Mouse (Mus musculus): Measurements from ENCODE around the gene Slc1a1. TPM values are rescaled to one million over a fixed set of nuclear protein-coding genes. Genes with fewer than 3 reads are reported as not detected.

Gene Slc1a1
- polyA plus RNA-seq (2014; fragmentation: Nextera tagmentation; extraction: Ambion mirVana), result 1.5 and 1.7 TPM in 2 replicates

- WGBS, result under 1% methylated on average over 68 of the region's 68 CpGs
- H3K9ac ChIP-seq (ENCODE audit: low read length), result peak within 1 kb of the TSS; percentile 52
- H3K4me2 ChIP-seq (ENCODE audit: low read depth), result peak within 1 kb of the TSS; percentile 97
- H3K27ac ChIP-seq (ENCODE audit: low read depth, low read length), result no peak within 1 kb of the TSS
- H3K9me3 ChIP-seq (ENCODE audit: control insufficient read depth, low read length), result no peaks in the 10 kb centered on the region
- DNase-seq (ENCODE audit: low spot score) (peak; percentile 82), ATAC-seq (ENCODE audit: insufficient read depth, low FRiP score, low TSS enrichment) (peak; percentile 76)
- peak within 1 kb of the TSS; percentile 55 for H3K4me3 ChIP-seq (ENCODE audit: low read depth, low read length)
- peaks cover 10% of the 10 kb centered on the region; the same call in 1 of the 2 replicates for H3K27me3 ChIP-seq (ENCODE audit: control insufficient read depth, insufficient read depth, low read length)
- H3K36me3 ChIP-seq (ENCODE audit: control insufficient read depth, insufficient read depth, low read length), result no peaks in the 10 kb centered on the region
- H3K4me1 ChIP-seq (ENCODE audit: control insufficient read depth, insufficient read depth, low read length), result peaks cover 5% of the 10 kb centered on the region
Measured at GRCm38 (mm10) chr19:28834798-28835499, at the start of gene Slc1a1. Gene Slc1a1, plus strand, starts transcription at chr19:28835049.

GRCm38 (mm10) chr19:28790196-28790595, 44.7 kb upstream of the Slc1a1 start:
- Histone ChIP-seq H3K36me3 (ENCODE audit: control insufficient read depth, insufficient read depth, low read length) (no peaks in the 10 kb centered on the region), H3K4me2 (ENCODE audit: low read depth) (no peak overlapping the region), H3K27me3 (ENCODE audit: control insufficient read depth, insufficient read depth, low read length) (no peaks in the 10 kb centered on the region), H3K4me3 (ENCODE audit: low read depth, low read length) (no peak overlapping the region), H3K27ac (ENCODE audit: low read depth, low read length) (no peak overlapping the region), H3K9me3 (ENCODE audit: control insufficient read depth, low read length) (no peaks in the 10 kb centered on the region), H3K9ac (ENCODE audit: low read length) (no peak overlapping the region), H3K4me1 (ENCODE audit: control insufficient read depth, insufficient read depth, low read length) (no peaks in the 10 kb centered on the region)
- ATAC-seq (ENCODE audit: insufficient read depth, low FRiP score, low TSS enrichment) (no peak), DNase-seq (ENCODE audit: low spot score) (no peak)
- WGBS, result 81% methylated on average over 1 of the region's 1 CpGs

- Histone ChIP-seq H3K27ac (ENCODE audit: low read depth, low read length) (no peak overlapping the region), H3K4me1 (ENCODE audit: control insufficient read depth, insufficient read depth, low read length) (no peaks in the 10 kb centered on the region), H3K9me3 (ENCODE audit: control insufficient read depth, low read length) (no peaks in the 10 kb centered on the region), H3K27me3 (ENCODE audit: control insufficient read depth, insufficient read depth, low read length) (no peaks in the 10 kb centered on the region), H3K4me2 (ENCODE audit: low read depth) (no peak overlapping the region), H3K9ac (ENCODE audit: low read length) (no peak overlapping the region), H3K4me3 (ENCODE audit: low read depth, low read length) (no peak overlapping the region), H3K36me3 (ENCODE audit: control insufficient read depth, insufficient read depth, low read length) (no peaks in the 10 kb centered on the region)
- DNase-seq (ENCODE audit: low spot score) (no peak), ATAC-seq (ENCODE audit: insufficient read depth, low FRiP score, low TSS enrichment) (no peak)
- WGBS, result 88% methylated on average over 2 of the region's 2 CpGs
Measured at GRCm38 (mm10) chr19:28793307-28793706, 41.5 kb upstream of the Slc1a1 start.

GRCm38 (mm10) chr19:28796146-28796848, 38.6 kb upstream of the Slc1a1 start:
- DNase-seq (ENCODE audit: low spot score) (no peak), ATAC-seq (ENCODE audit: insufficient read depth, low FRiP score, low TSS enrichment) (no peak)
- no peak overlapping the region for H3K4me2 ChIP-seq (ENCODE audit: low read depth)
- WGBS, result 70% methylated on average over 5 of the region's 5 CpGs
- H3K27me3 ChIP-seq (ENCODE audit: control insufficient read depth, insufficient read depth, low read length), result no peaks in the 10 kb centered on the region
- H3K27ac ChIP-seq (ENCODE audit: low read depth, low read length), result no peak overlapping the region
- H3K9me3 ChIP-seq (ENCODE audit: control insufficient read depth, low read length), result no peaks in the 10 kb centered on the region
- no peaks in the 10 kb centered on the region for H3K36me3 ChIP-seq (ENCODE audit: control insufficient read depth, insufficient read depth, low read length)
- H3K4me1 ChIP-seq (ENCODE audit: control insufficient read depth, insufficient read depth, low read length), result no peaks in the 10 kb centered on the region
- H3K4me3 ChIP-seq (ENCODE audit: low read depth, low read length), result no peak overlapping the region
- no peak overlapping the region for H3K9ac ChIP-seq (ENCODE audit: low read length)

GRCm38 (mm10) chr19:28796966-28797365, 37.9 kb upstream of the Slc1a1 start:
- Histone ChIP-seq H3K4me1 (ENCODE audit: control insufficient read depth, insufficient read depth, low read length) (no peaks in the 10 kb centered on the region), H3K27me3 (ENCODE audit: control insufficient read depth, insufficient read depth, low read length) (no peaks in the 10 kb centered on the region), H3K4me2 (ENCODE audit: low read depth) (no peak overlapping the region), H3K4me3 (ENCODE audit: low read depth, low read length) (no peak overlapping the region), H3K27ac (ENCODE audit: low read depth, low read length) (no peak overlapping the region), H3K9ac (ENCODE audit: low read length) (no peak overlapping the region), H3K9me3 (ENCODE audit: control insufficient read depth, low read length) (no peaks in the 10 kb centered on the region), H3K36me3 (ENCODE audit: control insufficient read depth, insufficient read depth, low read length) (no peaks in the 10 kb centered on the region)
- WGBS, result 82% methylated on average over 1 of the region's 1 CpGs
- ATAC-seq (ENCODE audit: insufficient read depth, low FRiP score, low TSS enrichment) (no peak), DNase-seq (ENCODE audit: low spot score) (no peak)

- no peaks in the 10 kb centered on the region for H3K27me3 ChIP-seq (ENCODE audit: control insufficient read depth, insufficient read depth, low read length)
- ATAC-seq (ENCODE audit: insufficient read depth, low FRiP score, low TSS enrichment) (no peak), DNase-seq (ENCODE audit: low spot score) (no peak)
- H3K9ac ChIP-seq (ENCODE audit: low read length), result no peak overlapping the region
- H3K36me3 ChIP-seq (ENCODE audit: control insufficient read depth, insufficient read depth, low read length), result no peaks in the 10 kb centered on the region
- H3K27ac ChIP-seq (ENCODE audit: low read depth, low read length), result no peak overlapping the region
- no peaks in the 10 kb centered on the region for H3K9me3 ChIP-seq (ENCODE audit: control insufficient read depth, low read length)
- no peaks in the 10 kb centered on the region for H3K4me1 ChIP-seq (ENCODE audit: control insufficient read depth, insufficient read depth, low read length)
- WGBS, result 87% methylated on average over 6 of the region's 6 CpGs
- no peak overlapping the region for H3K4me3 ChIP-seq (ENCODE audit: low read depth, low read length)
- no peak overlapping the region for H3K4me2 ChIP-seq (ENCODE audit: low read depth)
Measured at GRCm38 (mm10) chr19:28797611-28798010, 37.2 kb upstream of the Slc1a1 start.

GRCm38 (mm10) chr19:28800448-28800847, 34.4 kb upstream of the Slc1a1 start:
- no peak for ATAC-seq (ENCODE audit: insufficient read depth, low FRiP score, low TSS enrichment)
- Histone ChIP-seq H3K9ac (ENCODE audit: low read length) (no peak overlapping the region), H3K4me3 (ENCODE audit: low read depth, low read length) (no peak overlapping the region), H3K4me1 (ENCODE audit: control insufficient read depth, insufficient read depth, low read length) (no peaks in the 10 kb centered on the region), H3K4me2 (ENCODE audit: low read depth) (no peak overlapping the region), H3K27me3 (ENCODE audit: control insufficient read depth, insufficient read depth, low read length) (no peaks in the 10 kb centered on the region), H3K27ac (ENCODE audit: low read depth, low read length) (no peak overlapping the region), H3K36me3 (ENCODE audit: control insufficient read depth, insufficient read depth, low read length) (no peaks in the 10 kb centered on the region), H3K9me3 (ENCODE audit: control insufficient read depth, low read length) (no peaks in the 10 kb centered on the region)
- 53% methylated on average over 6 of the region's 6 CpGs for WGBS
- no peak for DNase-seq (ENCODE audit: low spot score)

GRCm38 (mm10) chr19:28806276-28806675, 28.6 kb upstream of the Slc1a1 start:
- DNase-seq (ENCODE audit: low spot score), result no peak
- Histone ChIP-seq H3K9ac (ENCODE audit: low read length) (no peak overlapping the region), H3K36me3 (ENCODE audit: control insufficient read depth, insufficient read depth, low read length) (no peaks in the 10 kb centered on the region), H3K27me3 (ENCODE audit: control insufficient read depth, insufficient read depth, low read length) (no peaks in the 10 kb centered on the region), H3K9me3 (ENCODE audit: control insufficient read depth, low read length) (no peaks in the 10 kb centered on the region), H3K4me3 (ENCODE audit: low read depth, low read length) (no peak overlapping the region), H3K27ac (ENCODE audit: low read depth, low read length) (no peak overlapping the region), H3K4me2 (ENCODE audit: low read depth) (no peak overlapping the region), H3K4me1 (ENCODE audit: control insufficient read depth, insufficient read depth, low read length) (no peaks in the 10 kb centered on the region)
- no peak for ATAC-seq (ENCODE audit: insufficient read depth, low FRiP score, low TSS enrichment)
- WGBS, result 89% methylated on average over 6 of the region's 6 CpGs
